Mouse (Mus musculus): ENCODE data around the gene Pde6b.
A peak's percentile ranks its signal among the peaks of the same experiment; 100 is the strongest.

The Pde6b gene

DNA sequence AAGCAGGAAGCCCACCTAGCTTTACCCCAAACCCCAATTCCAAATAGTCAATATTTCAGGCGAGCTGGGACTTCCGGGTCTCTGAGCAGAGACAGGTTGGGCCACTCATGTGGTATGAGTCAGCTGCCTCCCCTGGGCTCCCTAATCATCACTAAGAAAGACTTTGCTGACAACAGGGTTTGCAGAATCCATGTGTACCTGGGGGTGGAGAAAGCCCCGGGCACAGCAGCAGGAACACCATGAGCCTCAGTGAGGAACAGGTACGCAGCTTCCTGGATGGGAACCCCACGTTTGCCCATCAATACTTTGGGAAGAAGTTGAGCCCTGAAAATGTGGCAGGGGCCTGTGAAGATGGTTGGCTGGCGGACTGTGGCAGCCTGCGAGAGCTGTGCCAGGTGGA, at the start of gene Pde6b:
Gene Pde6b, plus strand, starts transcription at position 191 of the 400 bp plus-strand sequence.
- no peak for DNase-seq (ENCODE audit: low spot score)

- no peak for DNase-seq (ENCODE audit: low spot score)
Observed at GRCm38 (mm10) chr5:108343680-108344170, 44.5 kb upstream of the Pde6b start.

- DNase-seq (ENCODE audit: low spot score): no peak
Observed at GRCm38 (mm10) chr5:108345313-108346071, 42.7 kb upstream of the Pde6b start.

- DNase-seq (ENCODE audit: low spot score): no peak
Observed at GRCm38 (mm10) chr5:108347843-108348242, 40.3 kb upstream of the Pde6b start.

DNA sequence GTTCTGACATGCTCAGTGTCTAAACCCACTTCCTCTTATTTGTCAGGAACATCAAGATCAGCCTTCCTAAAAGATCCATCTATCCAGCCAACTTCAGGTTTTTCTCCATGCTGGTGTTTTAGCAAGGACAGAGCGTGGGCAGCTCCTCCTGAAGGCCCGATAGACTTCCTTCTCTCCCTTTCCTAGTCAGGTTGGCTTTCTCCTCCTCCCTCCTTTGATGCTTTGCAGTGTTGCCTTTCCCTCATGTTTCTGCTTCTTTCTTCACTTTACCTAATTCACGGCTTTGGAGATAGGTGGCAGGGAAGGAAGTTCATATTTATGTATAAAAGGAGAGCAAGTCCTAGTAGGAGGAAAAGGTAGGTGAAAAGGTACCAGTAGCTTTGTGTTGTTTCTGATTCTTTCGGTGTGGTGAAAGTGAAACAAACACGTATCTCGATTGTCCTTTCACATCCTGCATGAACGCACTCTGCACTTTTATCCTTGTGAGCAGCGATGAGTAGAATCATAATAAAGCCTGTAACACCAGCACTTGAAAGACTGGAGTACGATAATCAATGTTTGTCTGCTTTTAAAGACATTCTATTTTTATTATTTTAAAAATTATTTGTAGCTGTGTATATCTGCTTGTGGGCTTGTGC, 38.6 kb upstream of the Pde6b start:
- no peak for DNase-seq (ENCODE audit: low spot score)

- DNase-seq (ENCODE audit: low spot score): no peak
Observed at GRCm38 (mm10) chr5:108354056-108354455, 34.1 kb upstream of the Pde6b start.

DNA sequence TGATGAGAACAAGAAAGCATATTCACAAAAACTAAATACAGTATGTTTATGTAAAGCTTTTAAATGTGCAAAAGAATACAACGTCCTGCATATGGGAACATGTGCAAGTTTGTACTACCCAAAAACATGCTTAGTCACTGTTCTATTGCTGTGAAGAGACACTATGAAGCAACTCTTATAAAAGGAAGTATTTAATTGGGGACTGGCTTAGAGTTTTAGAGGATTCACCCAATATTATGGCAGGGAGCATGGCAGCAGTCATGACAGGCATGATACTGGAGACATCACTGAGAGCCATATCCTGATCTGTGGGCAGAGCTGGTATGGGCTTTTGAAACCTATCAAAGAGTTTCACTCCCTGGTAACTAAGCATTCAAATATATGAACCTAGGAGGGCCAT, 30.3 kb upstream of the Pde6b start:
- DNase-seq (ENCODE audit: low spot score): no peak

GRCm38 (mm10) chr5:108359491-108359890, 28.7 kb upstream of the Pde6b start:
- no peak for DNase-seq (ENCODE audit: low spot score)

DNA sequence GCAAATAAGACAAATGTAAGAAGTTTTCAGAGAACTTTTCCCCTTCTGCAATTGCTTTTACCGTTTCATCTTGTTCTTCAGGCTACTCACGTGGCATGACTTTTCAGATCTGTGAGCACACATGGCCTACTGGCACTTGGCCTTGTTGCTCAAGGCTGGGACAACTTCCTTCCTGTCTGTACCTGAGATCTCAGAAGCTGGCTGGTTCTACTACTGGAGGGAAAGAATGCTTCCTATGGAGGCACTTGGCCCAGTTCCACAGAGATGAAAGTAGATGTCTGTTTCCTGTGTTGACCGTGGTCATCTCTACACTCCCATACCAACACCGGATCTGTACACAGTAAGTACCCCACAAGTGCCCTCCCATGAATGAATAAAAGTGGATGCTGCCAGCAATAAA, 28.0 kb upstream of the Pde6b start:
- no peak for DNase-seq (ENCODE audit: low spot score)

DNA sequence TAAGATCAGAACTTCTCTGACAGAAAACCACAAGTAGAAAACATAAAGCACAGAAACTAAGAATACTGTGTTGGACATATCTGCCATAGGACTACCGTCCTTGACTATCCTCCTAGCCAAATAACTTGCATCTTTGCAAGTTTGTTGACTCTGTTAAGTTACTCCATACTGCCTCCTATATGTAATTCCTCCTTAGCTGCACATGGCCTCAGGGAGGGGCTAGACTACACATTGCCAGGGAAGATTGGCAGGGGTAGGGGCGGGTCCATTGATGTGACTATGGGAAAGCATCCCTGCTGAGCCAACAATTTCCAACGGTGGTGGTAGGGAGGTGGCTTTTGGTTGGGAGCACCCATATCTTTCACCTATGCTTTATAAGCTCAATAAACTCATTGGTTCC, 25.9 kb upstream of the Pde6b start:
- DNase-seq (ENCODE audit: low spot score): no peak

- peak; percentile 4 for DNase-seq (ENCODE audit: low spot score)
Observed at GRCm38 (mm10) chr5:108366328-108366983, 21.7 kb upstream of the Pde6b start.

DNA sequence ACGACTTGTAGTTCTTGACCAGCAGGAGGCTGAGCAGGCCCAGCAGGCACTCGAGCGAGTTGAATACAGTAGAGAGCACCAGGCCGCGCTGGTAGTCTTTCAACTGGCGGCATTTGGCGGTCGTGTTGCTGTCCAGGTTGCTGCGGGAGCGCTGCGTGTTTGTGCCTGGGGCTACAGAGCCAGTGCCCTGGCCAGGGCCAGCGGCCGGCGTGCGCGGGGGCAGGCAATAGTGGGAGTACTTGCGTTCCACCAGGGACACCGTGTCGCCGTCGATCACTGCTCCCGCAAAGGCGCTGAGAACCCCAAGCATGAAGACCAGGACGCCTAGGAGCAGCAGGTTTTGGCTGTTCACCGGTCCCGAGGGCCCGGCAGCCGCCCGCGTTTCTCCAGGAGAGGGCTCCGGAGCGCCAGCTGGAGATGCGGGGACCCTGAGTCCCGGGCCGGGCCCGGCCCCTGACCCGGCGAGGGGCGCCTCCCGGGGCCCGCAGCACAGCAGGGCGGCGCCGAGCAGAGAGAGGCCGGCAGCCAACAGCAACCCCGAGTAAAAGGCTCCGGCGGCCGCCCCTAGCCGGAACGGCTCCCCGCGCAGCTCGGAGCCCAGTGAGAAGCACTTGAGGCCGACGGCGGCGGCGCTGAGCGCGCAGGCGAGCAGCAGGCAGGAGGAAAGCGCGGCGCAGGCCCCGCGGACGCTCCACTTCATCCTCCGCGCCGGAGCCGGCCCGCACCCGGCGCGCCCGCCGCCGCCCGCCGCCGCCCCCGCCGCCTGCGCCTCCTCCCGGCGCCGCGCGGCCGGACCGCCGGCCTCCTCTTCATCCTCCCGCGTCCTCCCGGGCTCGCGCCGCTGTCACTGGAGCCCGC, 21.0 kb upstream of the Pde6b start:
- peak; percentile 36 for DNase-seq (ENCODE audit: low spot score)

DNA sequence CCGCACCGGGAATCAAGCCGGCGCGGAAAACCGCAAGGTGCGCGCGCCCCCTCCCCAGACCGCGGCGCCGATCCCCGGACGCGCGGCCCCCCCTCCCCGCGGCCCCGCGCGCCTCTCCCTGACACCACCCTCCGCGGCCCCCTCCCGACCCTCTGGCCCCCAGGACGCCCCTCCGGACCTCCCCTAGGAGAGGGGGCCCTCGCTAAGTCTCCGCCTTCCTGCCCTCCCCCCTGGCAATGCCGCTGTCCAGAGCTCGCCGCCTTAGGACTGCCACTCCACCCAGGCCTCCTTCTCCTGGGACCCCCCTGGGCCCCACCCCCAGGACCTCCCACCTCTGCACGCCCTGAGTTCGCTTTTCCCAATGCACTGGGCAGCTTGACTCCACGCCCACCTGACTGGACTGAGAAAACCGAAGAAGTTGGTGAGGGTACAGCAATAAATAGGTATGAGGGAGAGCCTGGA, 20.3 kb upstream of the Pde6b start, which contains the start of gene Gm42517:
Gene Gm42517, minus strand, starts transcription at position 52 of the 462 bp plus-strand sequence.
- DNase-seq (ENCODE audit: low spot score): peak; percentile 3

DNA sequence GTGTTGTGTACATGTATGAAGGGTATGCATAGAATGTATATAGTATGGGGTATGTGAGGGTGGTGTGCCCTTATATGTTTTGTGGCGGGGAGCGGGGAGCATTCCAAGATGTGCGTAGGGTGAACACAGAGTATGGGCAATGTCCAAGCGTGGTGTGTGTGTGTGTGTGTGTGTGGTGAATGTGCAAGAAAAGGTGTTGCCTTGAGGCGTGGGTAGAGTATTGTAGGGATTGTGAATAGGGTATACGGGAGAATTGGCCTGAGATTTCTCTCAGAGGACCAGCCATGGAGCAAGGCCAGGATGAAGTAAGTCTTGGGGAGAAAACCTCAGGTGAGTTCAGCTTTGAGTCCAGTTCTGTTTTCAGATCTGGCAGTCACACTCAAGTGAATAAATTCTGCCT, 19.7 kb upstream of the Pde6b start:
- no peak for DNase-seq (ENCODE audit: low spot score)

GRCm38 (mm10) chr5:108368851-108369621, 19.2 kb upstream of the Pde6b start:
- peak; percentile 22 for DNase-seq (ENCODE audit: low spot score)

GRCm38 (mm10) chr5:108369964-108370363, 18.2 kb upstream of the Pde6b start:
- DNase-seq (ENCODE audit: low spot score): no peak

DNA sequence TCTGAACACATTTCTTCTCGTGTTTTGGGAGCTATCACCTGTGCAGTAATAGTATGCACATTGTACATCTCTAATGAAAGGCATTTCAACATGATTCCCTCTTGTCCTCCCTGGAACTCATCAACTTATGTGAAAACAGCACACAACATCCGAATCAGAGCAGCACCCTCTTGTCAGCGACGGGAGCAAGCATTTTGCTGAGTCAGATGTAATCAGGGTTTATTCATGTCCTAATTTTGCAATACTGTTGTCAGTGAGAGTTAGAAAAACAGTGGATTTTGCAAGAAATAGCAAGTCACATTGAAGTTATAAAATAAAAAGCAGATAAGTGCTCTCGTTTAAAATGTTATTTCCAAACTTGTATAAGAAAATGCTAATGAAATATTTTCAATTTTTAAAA, 14.1 kb upstream of the Pde6b start:
- DNase-seq (ENCODE audit: low spot score): no peak

DNA sequence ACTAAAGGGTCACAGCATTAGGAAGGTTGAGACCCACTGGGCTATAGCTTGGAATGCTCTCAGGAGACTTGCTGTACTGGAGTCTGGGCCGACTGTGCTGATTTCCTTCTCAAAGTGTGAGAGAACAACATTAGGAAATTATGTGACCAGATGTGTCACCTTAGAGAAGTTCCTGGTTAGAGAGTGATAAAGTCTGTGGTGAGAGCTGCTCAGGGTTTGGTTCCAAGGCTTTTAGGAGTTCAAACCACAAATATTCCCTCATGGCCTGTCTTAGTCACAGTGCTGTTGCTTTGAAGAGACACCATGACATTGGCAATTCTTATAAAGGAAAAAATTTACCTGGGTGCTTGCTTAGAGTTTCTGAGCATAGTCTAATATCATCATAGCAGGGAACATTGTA, 12.1 kb upstream of the Pde6b start:
- no peak for DNase-seq (ENCODE audit: low spot score)

- no peak for DNase-seq (ENCODE audit: low spot score)
Observed at GRCm38 (mm10) chr5:108378346-108378745, 9.8 kb upstream of the Pde6b start.

DNA sequence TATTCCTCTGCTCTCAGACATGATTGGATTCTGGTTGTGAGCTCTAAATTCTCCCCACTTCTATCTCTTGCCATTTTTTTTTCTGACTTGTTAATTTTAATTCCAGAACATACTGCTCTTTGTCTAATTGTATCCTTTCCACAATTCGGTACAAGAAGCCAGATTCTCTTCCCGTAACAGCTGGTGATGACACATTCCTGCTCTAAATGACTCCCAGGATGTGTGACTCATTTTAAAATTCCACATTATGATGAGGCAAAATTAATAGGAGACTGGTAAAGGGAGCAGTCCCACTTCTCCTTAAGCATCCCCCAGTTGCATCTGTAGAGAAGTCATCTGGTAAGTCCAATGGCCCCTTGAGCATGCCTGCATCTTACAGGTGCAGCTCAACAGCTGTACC, 2.6 kb upstream of the Pde6b start:
- DNase-seq (ENCODE audit: low spot score): no peak

DNA sequence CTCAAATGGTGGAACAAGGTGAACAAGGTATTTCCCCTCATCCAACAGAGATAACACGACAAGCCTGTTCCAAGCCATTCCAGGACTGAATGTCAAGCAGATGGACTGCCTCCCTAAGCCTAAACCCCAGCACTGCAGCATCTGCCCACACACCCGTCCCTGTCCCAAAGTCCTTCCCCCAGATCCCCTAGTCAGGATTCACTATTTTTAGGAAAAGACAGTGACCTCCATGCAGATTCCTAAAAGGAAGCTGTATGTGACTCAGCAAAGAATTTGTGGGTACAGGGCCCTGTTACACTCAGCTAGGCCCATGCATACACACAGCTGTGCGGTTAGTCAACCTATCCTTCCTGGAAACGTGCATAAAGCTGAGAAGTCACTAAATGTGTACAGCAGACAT, 1.7 kb upstream of the Pde6b start:
- DNase-seq (ENCODE audit: low spot score): no peak

Measured in urinary bladder, postnatal 14 days (tissue).